Mouse (Mus musculus): ENCODE results near the gene Taar7f. TPM values are rescaled to one million over a fixed set of nuclear protein-coding genes. Genes with fewer than 3 reads are reported as not detected.

The Taar7f gene
- total and polyA plus RNA-seq, 3 experiments, result not detected

GRCm38 (mm10) chr10:24031347-24031746 lies 18.0 kb upstream of the Taar7f start:
- dilution Hi-C loops (cut with MboI; ENCODE audit: extremely low pct_ligation_motif_present, extremely low pct_unique_long_range_greater_than_20kb, low sequenced_read_pairs) (no loop called here), in situ Hi-C loops (cut with MboI; ENCODE audit: low pct_ligation_motif_present, low pct_unique_long_range_greater_than_20kb, low sequenced_read_pairs) (no loop called here)
- Histone ChIP-seq H3K9ac (ENCODE audit: insufficient read depth, low read depth) (no peak overlapping the region), H3K79me2 (replicated peaks; ENCODE audit: control insufficient read depth, extremely low read depth, insufficient read depth, poor library complexity, severe bottlenecking) (no peaks in the 10 kb centered on the region), H3K4me1 (ENCODE audit: control insufficient read depth in 1 of 2, insufficient read depth in 2 of 2) (peaks cover 0 to 5% of the 10 kb centered on the region in 2 experiments; a peak in 2 of 4 replicates), H3K9me3 (replicated peaks; ENCODE audit: low read length) (no peaks in the 10 kb centered on the region), H3K4me3 (replicated peaks in 1 of 3; ENCODE audit: low read depth in 2 of 3, low read length in 2 of 3, poor library complexity in 1 of 3) (no peak overlapping the region), H3K36me3 (replicated peaks in 1 of 2; ENCODE audit: control insufficient read depth in 1 of 2, insufficient read depth in 1 of 2, low read length in 1 of 2) (no peaks in the 10 kb centered on the region), H3K4me2 (ENCODE audit: insufficient read depth, low read depth, poor library complexity, severe bottlenecking) (0 out of 2 replicates have a peak overlapping the region, but pooled peaks have one; percentile 50), H3K27me3 (replicated peaks) (no peaks in the 10 kb centered on the region), H3K27ac (ENCODE audit: insufficient read depth, low read depth) (no peak overlapping the region)
- peak; percentile 35 for DNase-seq (ENCODE audit: extremely low read depth)
- peak; percentile 33; the same call in 1 of the 2 replicates for TF ChIP-seq EP300 (IDR thresholded peaks at IDR 0.05; ENCODE audit: low read length)
- TF ChIP-seq CHD2 (IDR thresholded peaks at IDR 0.05; ENCODE audit: low read length), result no peak
- 0 out of 2 replicates have a peak, but pooled peaks have one; percentile 37 for TF ChIP-seq ETS1 (conservative IDR thresholded peaks at IDR 0.05; ENCODE audit: low read depth, low read length)
- no peak for TF ChIP-seq MXI1 (IDR thresholded peaks at IDR 0.05; ENCODE audit: low read depth, low read length)
- TF ChIP-seq IRF4 (IDR thresholded peaks at IDR 0.05; ENCODE audit: low read depth, low read length), result peak; percentile 81
- no peak for TF ChIP-seq SIN3A (IDR thresholded peaks at IDR 0.05; ENCODE audit: low read length)
- peak; percentile 43; the same call in 1 of the 2 replicates for TF ChIP-seq MAFK (IDR thresholded peaks at IDR 0.05; ENCODE audit: insufficient replicate concordance, low read length)
- TF ChIP-seq JUN (IDR thresholded peaks at IDR 0.05; ENCODE audit: insufficient read depth, low read depth, low read length), result peak; percentile 91
- TF ChIP-seq JUND (conservative IDR thresholded peaks at IDR 0.05; ENCODE audit: low read depth, low read length), result peak; percentile 66
- peak; percentile 95 for TF ChIP-seq MEF2A (IDR thresholded peaks at IDR 0.05; ENCODE audit: borderline replicate concordance, low read depth, low read length)

- Histone ChIP-seq H3K4me3 (replicated peaks in 1 of 3; ENCODE audit: low read depth in 2 of 3, low read length in 2 of 3, poor library complexity in 1 of 3) (no peak within 1 kb of the TSS), H3K4me1 (ENCODE audit: control insufficient read depth in 1 of 2, insufficient read depth in 2 of 2) (no peaks in the 10 kb centered on the region)
- dilution Hi-C loops (cut with MboI; ENCODE audit: extremely low pct_ligation_motif_present, extremely low pct_unique_long_range_greater_than_20kb, low sequenced_read_pairs), result no loop called here
These were observed 12.0 kb upstream of the Taar7f start, which contains the start of gene Taar7e for GRCm38 (mm10) chr10:24037314-24037713. Gene Taar7e, plus strand, starts transcription at chr10:24037614.

GRCm38 (mm10) chr10:24040120-24040869 lies 9.0 kb upstream of the Taar7f start:
- Histone ChIP-seq H3K27me3 (replicated peaks) (no peaks in the 10 kb centered on the region), H3K9me3 (replicated peaks; ENCODE audit: low read length) (no peaks in the 10 kb centered on the region), H3K4me3 (replicated peaks in 1 of 3; ENCODE audit: low read depth in 2 of 3, low read length in 2 of 3, poor library complexity in 1 of 3) (no peak overlapping the region), H3K79me2 (replicated peaks; ENCODE audit: control insufficient read depth, extremely low read depth, insufficient read depth, poor library complexity, severe bottlenecking) (no peaks in the 10 kb centered on the region), H3K36me3 (replicated peaks in 1 of 2; ENCODE audit: control insufficient read depth in 1 of 2, insufficient read depth in 1 of 2, low read length in 1 of 2) (no peaks in the 10 kb centered on the region), H3K9ac (ENCODE audit: insufficient read depth, low read depth) (no peak overlapping the region), H3K4me1 (ENCODE audit: control insufficient read depth in 1 of 2, insufficient read depth in 2 of 2) (no peaks in the 10 kb centered on the region), H3K27ac (ENCODE audit: insufficient read depth, low read depth) (no peak overlapping the region), H3K4me2 (ENCODE audit: insufficient read depth, low read depth, poor library complexity, severe bottlenecking) (no peak overlapping the region)
- no peak for DNase-seq (ENCODE audit: extremely low read depth)
- TF ChIP-seq RCOR1 (conservative IDR thresholded peaks at IDR 0.05; ENCODE audit: low read depth, low read length) (no peak), SIN3A (IDR thresholded peaks at IDR 0.05; ENCODE audit: low read length) (no peak), SMC3 (IDR thresholded peaks at IDR 0.05; ENCODE audit: low read depth, low read length) (no peak), TCF12 (IDR thresholded peaks at IDR 0.05; ENCODE audit: low read depth, low read length) (no peak), ELF1 (IDR thresholded peaks at IDR 0.05; ENCODE audit: low read depth, low read length) (no peak), CTCF (conservative IDR thresholded peaks at IDR 0.05 in 1 of 2, IDR thresholded peaks at IDR 0.05 in 1 of 2; ENCODE audit: low read depth in 2 of 2, low read length in 2 of 2) (no peak), ZNF384 (IDR thresholded peaks at IDR 0.05; ENCODE audit: low read depth, low read length) (no peak)
- in situ Hi-C loops (cut with MboI; ENCODE audit: low pct_ligation_motif_present, low pct_unique_long_range_greater_than_20kb, low sequenced_read_pairs) (no loop called here), dilution Hi-C loops (cut with MboI; ENCODE audit: extremely low pct_ligation_motif_present, extremely low pct_unique_long_range_greater_than_20kb, low sequenced_read_pairs) (no loop called here)

More at GRCm38 (mm10) chr10:24037314-24037713, 12.0 kb upstream of the Taar7f start, which contains the start of gene Taar7e:
- Histone ChIP-seq H3K36me3 (replicated peaks in 1 of 2; ENCODE audit: control insufficient read depth in 1 of 2, insufficient read depth in 1 of 2, low read length in 1 of 2) (no peaks in the 10 kb centered on the region), H3K4me2 (ENCODE audit: insufficient read depth, low read depth, poor library complexity, severe bottlenecking) (no peak within 1 kb of the TSS), H3K27me3 (replicated peaks) (no peaks in the 10 kb centered on the region), H3K9ac (ENCODE audit: insufficient read depth, low read depth) (no peak within 1 kb of the TSS), H3K9me3 (replicated peaks; ENCODE audit: low read length) (no peaks in the 10 kb centered on the region), H3K79me2 (replicated peaks; ENCODE audit: control insufficient read depth, extremely low read depth, insufficient read depth, poor library complexity, severe bottlenecking) (no peaks in the 10 kb centered on the region), H3K27ac (ENCODE audit: insufficient read depth, low read depth) (no peak within 1 kb of the TSS)
- DNase-seq (ENCODE audit: extremely low read depth), result no peak
- in situ Hi-C loops (cut with MboI; ENCODE audit: low pct_ligation_motif_present, low pct_unique_long_range_greater_than_20kb, low sequenced_read_pairs), result no loop called here
- no peak for TF ChIP-seq SIN3A (IDR thresholded peaks at IDR 0.05; ENCODE audit: low read length)
